Mouse (Mus musculus) mouse embryonic stem cell (cell line): ENCODE measurements around the gene Erich6.

Source experiments
- in situ Hi-C, 2 experiments: fragments of 300-500 bp; cut with MboI; formaldehyde crosslinking; loops; 1 replicate in 1 of 2; 3 replicates in 1 of 2; pipeline ENCODE4 v1.14.3; 2019 to 2020; ENCODE audit warnings: low sequenced_read_pairs in 2 of 2, low pct_unique_long_range_greater_than_20kb in 1 of 2, mixed read lengths in 1 of 2; ENCODE audit not compliant: unreplicated experiment in 1 of 2

Erich6 gene

DNA sequence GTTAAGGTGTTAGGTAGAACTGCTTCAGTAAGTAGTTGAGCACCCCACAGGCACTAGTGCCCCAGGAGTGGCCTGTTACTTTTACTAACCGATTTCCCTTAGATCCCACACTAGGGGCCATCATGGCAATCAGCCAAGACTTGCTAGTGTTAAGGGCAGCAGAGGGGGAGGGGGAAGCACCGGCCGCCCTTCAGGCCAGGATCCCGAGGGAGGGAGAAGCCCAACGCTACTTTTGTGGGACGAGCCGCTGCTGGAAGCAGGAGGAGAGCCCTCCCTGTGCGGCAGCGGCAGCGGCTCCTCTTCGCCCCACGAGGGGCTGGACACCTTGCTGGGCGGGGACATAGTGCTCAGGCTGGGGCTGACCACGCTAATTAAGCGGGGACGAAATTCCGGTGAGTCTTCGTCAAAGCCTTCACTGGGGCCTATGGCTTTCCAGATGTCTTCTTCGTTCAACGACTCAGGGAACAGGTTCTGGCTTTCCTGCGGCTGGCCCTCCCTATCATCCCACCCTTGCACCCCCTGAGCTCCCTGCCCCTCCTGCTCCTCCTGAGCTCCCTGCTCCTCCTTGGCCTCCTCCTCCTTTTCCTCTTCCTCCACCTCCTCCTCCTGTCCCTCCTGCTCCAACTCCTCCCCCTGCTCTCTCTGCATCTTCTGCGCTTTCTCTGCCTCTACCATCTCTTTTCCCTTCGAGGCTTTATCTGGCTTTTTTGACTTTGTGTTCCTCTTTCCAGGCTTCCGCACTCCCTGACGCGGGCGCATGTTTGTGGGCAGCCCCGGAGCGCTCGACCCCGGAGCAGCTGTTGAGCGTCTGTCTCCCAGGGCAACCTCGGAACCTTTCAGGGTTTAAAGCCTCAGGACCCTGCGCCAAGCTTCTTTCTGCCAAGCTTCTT is at the start of gene Erich6:
Erich6 (minus strand) TSS at position 802 of the 890 bp plus-strand sequence.
- in situ Hi-C loops: no loop called here

- in situ Hi-C loops: no loop called here
Measured at GRCm38 (mm10) chr3:58686206-58686921, 49.4 kb upstream of the Erich6 start.

GRCm38 (mm10) chr3:58685396-58685795 is 48.4 kb upstream of the Erich6 start:
- in situ Hi-C loops: no loop called here

DNA sequence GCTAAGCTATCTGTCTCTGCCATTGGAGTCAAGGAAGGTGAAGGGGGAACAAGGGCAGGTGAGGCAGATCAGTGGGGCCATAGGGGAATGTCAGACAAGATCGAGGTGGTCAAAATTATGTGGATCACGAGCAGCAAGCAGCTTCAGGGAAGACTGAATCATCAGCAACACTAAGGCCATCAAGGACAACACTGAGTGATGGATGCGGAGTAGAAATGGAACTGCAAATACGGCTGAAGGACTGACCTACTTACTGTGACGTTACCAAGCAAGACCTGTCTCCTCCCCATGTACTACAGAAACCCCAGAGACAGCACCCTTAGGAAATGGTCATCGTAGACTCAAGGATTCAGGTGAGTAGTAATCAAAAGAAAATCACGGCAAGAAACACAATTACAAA is 46.3 kb upstream of the Erich6 start:
- in situ Hi-C loops: no loop called here

- in situ Hi-C loops: no loop called here
Measured at GRCm38 (mm10) chr3:58682336-58682735, 45.3 kb upstream of the Erich6 start.

- in situ Hi-C loops: no loop called here
Measured at GRCm38 (mm10) chr3:58681831-58682230, 44.8 kb upstream of the Erich6 start.

GRCm38 (mm10) chr3:58680943-58681637 is 44.1 kb upstream of the Erich6 start:
- in situ Hi-C loops: no loop called here

DNA sequence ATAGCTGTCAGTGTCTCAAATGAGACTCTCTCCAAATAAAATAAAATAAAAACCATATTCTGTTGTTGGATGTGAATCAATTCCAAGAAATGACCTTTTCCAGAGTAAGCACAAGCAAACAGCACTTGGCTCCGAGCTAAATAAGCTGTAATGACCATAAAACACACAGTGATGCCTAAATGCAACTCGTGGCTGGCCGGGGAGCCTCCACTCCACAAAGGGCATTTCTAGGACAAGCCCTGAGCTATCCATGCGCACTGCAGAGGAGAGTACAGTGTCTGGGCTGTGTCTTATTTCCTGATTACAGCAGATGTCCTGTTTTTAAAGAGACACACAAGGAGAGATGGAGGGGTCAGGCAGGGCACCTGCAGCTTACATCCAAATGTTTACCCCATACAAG is 43.0 kb upstream of the Erich6 start:
- in situ Hi-C loops: no loop called here

DNA sequence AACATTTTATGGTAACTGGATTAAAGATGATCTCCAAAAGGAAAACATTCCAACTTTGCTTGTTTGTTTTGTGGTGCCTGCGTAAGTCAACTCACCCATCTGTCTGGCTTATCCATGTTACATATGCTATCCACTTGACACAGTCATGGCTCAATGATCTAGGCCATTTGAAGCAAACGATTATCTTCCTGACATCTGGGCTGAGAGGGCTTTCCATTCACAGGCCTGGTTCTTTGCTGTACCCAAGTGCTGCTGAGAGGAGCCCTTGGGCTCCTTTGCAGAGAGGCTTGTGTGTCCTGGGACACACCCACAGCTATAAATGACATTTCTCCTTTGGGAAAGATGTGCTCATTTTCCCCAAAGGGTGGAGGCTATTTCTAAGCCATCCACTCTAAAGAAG is 41.9 kb upstream of the Erich6 start:
- in situ Hi-C loops: no loop called here

- in situ Hi-C loops: no loop called here
Measured at GRCm38 (mm10) chr3:58678384-58678783, 41.4 kb upstream of the Erich6 start.

DNA sequence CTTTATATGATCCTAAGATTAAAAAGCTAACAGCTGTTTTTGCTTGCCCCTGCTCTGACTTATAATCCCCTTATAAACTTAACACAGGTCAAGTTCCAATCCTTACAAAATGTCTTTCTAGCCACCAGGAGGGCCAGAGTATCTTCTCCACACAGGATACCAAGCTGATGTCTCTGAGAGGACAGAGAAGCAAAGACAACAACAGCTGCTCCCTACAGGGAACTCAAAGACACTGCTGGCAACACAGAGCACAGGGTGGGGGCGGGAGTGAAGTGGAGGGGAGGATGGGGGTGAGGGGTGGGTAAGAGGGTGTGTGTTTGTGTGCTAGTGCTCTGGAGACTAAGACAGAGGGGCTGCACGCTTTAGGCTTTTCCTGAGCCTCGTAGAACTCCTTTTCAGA is 40.6 kb upstream of the Erich6 start:
- in situ Hi-C loops: no loop called here

- in situ Hi-C loops: no loop called here
Measured at GRCm38 (mm10) chr3:58673295-58673694, 36.3 kb upstream of the Erich6 start.

- in situ Hi-C loops: no loop called here
Measured at GRCm38 (mm10) chr3:58672481-58673183, 35.6 kb upstream of the Erich6 start.

DNA sequence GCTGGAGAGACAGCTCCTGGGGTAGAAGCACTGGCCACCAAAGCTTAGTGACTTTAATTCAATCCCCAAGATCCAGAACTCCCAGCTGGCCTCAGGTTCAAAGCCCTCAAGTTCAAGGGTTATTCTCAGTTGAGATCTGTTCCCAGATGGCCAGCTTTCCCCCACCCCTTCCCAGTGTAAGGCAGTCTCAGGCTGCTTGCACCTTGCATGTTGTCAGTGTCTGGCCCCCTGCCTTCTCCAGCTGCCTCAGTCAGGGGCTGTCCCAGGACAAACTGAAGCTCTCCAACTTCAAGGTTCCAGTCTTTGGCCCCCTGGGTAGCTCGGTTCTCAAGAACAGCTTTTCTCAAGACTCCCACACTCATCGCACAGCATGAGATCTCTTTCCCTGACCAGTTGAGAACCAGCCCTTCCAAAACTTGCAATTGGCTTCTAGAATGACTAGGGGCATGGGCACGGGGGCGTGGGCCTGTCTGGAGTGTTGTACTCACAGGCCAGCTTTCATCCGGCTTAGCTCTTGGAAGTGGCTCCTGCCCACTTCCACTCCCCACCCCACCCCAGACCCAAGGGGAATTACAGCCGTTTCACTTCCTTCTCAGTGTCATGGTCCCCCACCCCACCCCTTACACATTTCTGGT is 34.7 kb upstream of the Erich6 start:
- in situ Hi-C loops: no loop called here

- in situ Hi-C loops: no loop called here
Measured at GRCm38 (mm10) chr3:58663970-58664369, 27.0 kb upstream of the Erich6 start.

DNA sequence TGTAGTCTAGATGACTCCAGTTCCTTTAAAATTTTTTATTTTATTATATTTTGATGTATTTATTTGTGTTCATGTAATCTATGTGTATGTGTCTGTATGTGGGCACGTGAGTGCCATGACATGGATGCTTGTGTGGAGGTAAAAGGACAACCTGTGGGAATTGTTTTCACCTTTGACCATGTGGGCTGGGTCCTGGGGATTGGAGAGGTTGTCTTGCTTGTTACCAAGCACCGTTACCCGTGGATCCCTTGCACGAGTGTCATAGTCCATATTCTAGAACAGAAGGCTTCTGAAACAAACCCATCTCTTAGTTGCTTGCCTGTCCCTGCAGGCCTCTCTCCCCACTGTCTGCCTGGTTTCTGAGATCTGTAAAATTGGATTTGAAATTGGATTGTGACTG is 23.6 kb upstream of the Erich6 start:
- in situ Hi-C loops: no loop called here

GRCm38 (mm10) chr3:58657356-58657755 is 20.3 kb upstream of the Erich6 start:
- in situ Hi-C loops: loop anchor here in 1 of 2 experiments (10.0 kb wide), 2 partner anchors 57 to 127 kb away; no protein-coding TSS in a partner anchor
